Mouse (Mus musculus) heart, adult 18-20 months (tissue): ENCODE results near the gene Cnmd. TPM values are rescaled to one million over a fixed set of nuclear protein-coding genes. Genes with fewer than 3 reads are reported as not detected.

Source experiments
- DNase-seq, 2 experiments: peaks; one replicate each; pipeline ENCODE4 v3.0.0; 2021 to 2022; ENCODE audit warnings: mixed read lengths in 1 of 2
- total RNA-seq, 2 experiments: library from RNA; stranded (reverse); gene quantifications; 2 replicates each; pipeline ENCODE4 v1.2.3; 2021

Cnmd gene
- total RNA-seq, 2 experiments from 2014 or later, result 3.9 to 4.7 TPM

GRCm38 (mm10) chr14:79645378-79645777, 16.6 kb downstream of the Cnmd start:
- DNase-seq, result no peak

- DNase-seq, result no peak
Observed at GRCm38 (mm10) chr14:79642063-79642462, 19.9 kb downstream of the Cnmd start.

GRCm38 (mm10) chr14:79636814-79637213, 25.2 kb downstream of the Cnmd start:
- no peak for DNase-seq

GRCm38 (mm10) chr14:79633196-79633595, 28.8 kb downstream of the Cnmd start:
- peak; percentile 47 to 59 for DNase-seq

- no peak for DNase-seq
Observed at GRCm38 (mm10) chr14:79632330-79632729, 29.6 kb downstream of the Cnmd start.

- DNase-seq, result no peak
Observed at GRCm38 (mm10) chr14:79621143-79621542, 40.8 kb downstream of the Cnmd start.

- no peak for DNase-seq
Observed at GRCm38 (mm10) chr14:79619802-79620201, 42.2 kb downstream of the Cnmd start.

- peak; percentile 14 to 58 for DNase-seq
Observed at GRCm38 (mm10) chr14:79617121-79617828, 44.7 kb downstream of the Cnmd start.

GRCm38 (mm10) chr14:79608286-79608685, 53.7 kb downstream of the Cnmd start:
- no peak for DNase-seq

GRCm38 (mm10) chr14:79607352-79607751, 54.6 kb downstream of the Cnmd start:
- DNase-seq, result no peak

GRCm38 (mm10) chr14:79606867-79607266, 55.1 kb downstream of the Cnmd start:
- no peak for DNase-seq

- no peak for DNase-seq
Observed at GRCm38 (mm10) chr14:79606392-79606791, 55.6 kb downstream of the Cnmd start.

- DNase-seq, result peak in 1 of 2 experiments; percentile 28
Observed at GRCm38 (mm10) chr14:79605881-79606280, 56.1 kb downstream of the Cnmd start.

GRCm38 (mm10) chr14:79596602-79597001, 65.4 kb downstream of the Cnmd start:
- no peak for DNase-seq

- DNase-seq, result no peak
Observed at GRCm38 (mm10) chr14:79594069-79594468, 67.9 kb downstream of the Cnmd start.

GRCm38 (mm10) chr14:79591611-79592010, 70.4 kb downstream of the Cnmd start:
- DNase-seq, result no peak

GRCm38 (mm10) chr14:79590916-79591315, 71.1 kb downstream of the Cnmd start:
- no peak for DNase-seq

GRCm38 (mm10) chr14:79589401-79589800, 72.6 kb downstream of the Cnmd start:
- DNase-seq, result no peak

- DNase-seq, result no peak
Observed at GRCm38 (mm10) chr14:79588534-79588951, 73.4 kb downstream of the Cnmd start.

GRCm38 (mm10) chr14:79587852-79588229, 74.1 kb downstream of the Cnmd start:
- DNase-seq, result no peak
